Mouse (Mus musculus): ENCODE data around the gene Prss38.

DNA sequence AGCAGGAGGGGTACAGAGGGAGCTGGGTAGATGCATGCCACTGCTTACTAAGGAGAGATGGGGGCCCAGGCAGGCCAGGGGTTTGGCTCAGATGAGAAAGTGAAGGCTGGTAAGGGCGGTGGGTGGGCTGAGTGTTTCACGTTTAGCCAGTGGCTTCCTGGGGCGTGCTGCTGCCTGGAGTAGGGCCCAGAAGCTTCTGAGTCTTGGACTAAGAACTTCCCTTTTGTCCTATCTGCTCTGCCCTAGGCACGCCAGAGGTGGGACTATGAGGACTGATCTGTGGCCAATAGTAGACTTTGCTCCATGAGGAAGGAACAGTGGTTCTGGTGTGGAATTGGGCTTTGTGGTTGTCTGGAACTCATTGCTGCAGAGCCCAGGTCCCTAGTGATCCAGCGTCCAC lies 32.5 kb downstream of the Prss38 start:
- TF ChIP-seq CHD2 (IDR thresholded peaks at IDR 0.05; ENCODE audit: low read depth, low read length) (no peak), ZC3H11A (IDR thresholded peaks at IDR 0.05; ENCODE audit: borderline replicate concordance, low read depth, low read length) (no peak), ZNF384 (IDR thresholded peaks at IDR 0.05; ENCODE audit: low read depth, low read length) (no peak)
